ENCODE assay signal across 27 mouse cellular contexts in the genomic region with DNA sequence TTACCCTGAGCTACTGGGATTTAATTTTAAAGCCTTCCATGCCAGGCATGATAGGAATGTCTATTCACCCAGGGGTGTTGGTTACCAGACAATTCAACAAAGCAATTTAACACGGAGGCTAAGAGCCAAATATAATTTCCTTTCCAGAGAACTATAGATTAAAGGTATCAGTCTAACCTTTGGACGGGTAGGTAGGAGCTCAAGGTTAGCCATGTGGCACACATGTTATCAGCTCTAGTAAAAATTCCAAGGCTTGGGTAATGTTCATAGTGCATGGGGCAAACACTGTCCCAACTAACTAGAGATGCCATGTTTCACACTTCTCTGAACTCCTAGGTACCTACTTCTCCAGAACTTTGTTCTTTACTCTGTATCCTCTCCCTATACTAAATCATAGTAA. TPM values are rescaled to one million over a fixed set of nuclear protein-coding genes. Genes with fewer than 3 reads are reported as not detected.
A peak's percentile ranks its signal among the peaks of the same experiment; 100 is the strongest.
DNase-seq lines count a peak whose midpoint lies in the region; ATAC-seq and TF ChIP-seq lines count a peak whose summit lies in the region.
"Had no signal": no experiment of that assay in that cellular context is flagged by ENCODE, and none has a peak within 500 bp of the region (broad histone marks: within the 10 kb centered on the region; RNA-seq: fewer than 3 reads in every experiment).

No protein-coding gene starts in this region.

- 52% methylated on average over 2 of the region's 2 CpGs for WGBS in intestine, embryonic 15.5 days
- WGBS in intestine, postnatal 0 days, result 27% methylated on average over 2 of the region's 2 CpGs
- 60% methylated on average over 2 of the region's 2 CpGs for WGBS in stomach, embryonic 15.5 days
- 76% methylated on average over 2 of the region's 2 CpGs for WGBS in forebrain, embryonic 13.5 days

- ATAC-seq in intestine, embryonic 15.5 days, result peak; percentile 83
- peak; percentile 82 for ATAC-seq in intestine, postnatal 0 days
- ATAC-seq in stomach, embryonic 15.5 days (ENCODE audit: insufficient read depth, low FRiP score, low read depth), result no peak
- ATAC-seq in forebrain, embryonic 13.5 days, result no peak
- ATAC-seq: CD4-positive, CD25-positive, alpha-beta regulatory T cell, adult 4 months; forebrain, embryonic 14.5 days; forebrain, postnatal 0 days; hindbrain, embryonic 16.5 days had no signal

- intact Hi-C loops in left cerebral cortex, adult 2 months (cut with DNase I), result no loop called here

- no peak overlapping the region for H3K4me3 ChIP-seq in intestine, embryonic 15.5 days (replicated peaks)
- H3K4me3 ChIP-seq in intestine, postnatal 0 days (ENCODE audit: low read depth, low read length), result no peak overlapping the region
- no peak overlapping the region for H3K4me3 ChIP-seq in stomach, embryonic 15.5 days (replicated peaks)
- H3K4me3 ChIP-seq in left cerebral cortex, adult 2 months, result no peak overlapping the region
- no peak overlapping the region for H3K4me3 ChIP-seq in forebrain, embryonic 13.5 days
- H3K4me3 ChIP-seq: forebrain, embryonic 10.5 days; heart, embryonic 12.5 days; heart, embryonic 15.5 days; hindbrain, embryonic 10.5 days; hindbrain, embryonic 13.5 days had no signal

- no peak for TF ChIP-seq CTCF in intestine, postnatal 0 days (IDR thresholded peaks at IDR 0.05; ENCODE audit: low read depth)
- no peak for TF ChIP-seq CTCF in left cerebral cortex, adult 2 months (IDR thresholded peaks at IDR 0.05)

- H3K36me3 ChIP-seq in intestine, embryonic 15.5 days, result no peaks in the 10 kb centered on the region
- no peaks in the 10 kb centered on the region for H3K36me3 ChIP-seq in intestine, postnatal 0 days (ENCODE audit: control insufficient read depth, insufficient read depth)
- H3K36me3 ChIP-seq in stomach, embryonic 15.5 days, result no peaks in the 10 kb centered on the region
- no peaks in the 10 kb centered on the region for H3K36me3 ChIP-seq in forebrain, embryonic 13.5 days (ENCODE audit: poor library complexity, severe bottlenecking)
- H3K36me3 ChIP-seq: forebrain, embryonic 10.5 days; heart, embryonic 12.5 days; heart, embryonic 15.5 days; hindbrain, embryonic 10.5 days; hindbrain, embryonic 13.5 days had no signal

- no peak overlapping the region for H3K4me2 ChIP-seq in intestine, embryonic 15.5 days (replicated peaks)
- H3K4me2 ChIP-seq in intestine, postnatal 0 days (replicated peaks; ENCODE audit: low read depth), result peak overlapping the region; percentile 54
- no peak overlapping the region for H3K4me2 ChIP-seq in stomach, embryonic 15.5 days
- no peak overlapping the region for H3K4me2 ChIP-seq in forebrain, embryonic 13.5 days
- H3K4me2 ChIP-seq: heart, embryonic 12.5 days; heart, embryonic 15.5 days; hindbrain, embryonic 13.5 days had no signal

- H3K9ac ChIP-seq in intestine, embryonic 15.5 days, result no peak overlapping the region
- no peak overlapping the region for H3K9ac ChIP-seq in intestine, postnatal 0 days (ENCODE audit: low read depth, low read length)
- no peak overlapping the region for H3K9ac ChIP-seq in stomach, embryonic 15.5 days
- H3K9ac ChIP-seq in forebrain, embryonic 13.5 days, result no peak overlapping the region
- H3K9ac ChIP-seq: forebrain, postnatal 0 days; heart, embryonic 12.5 days; heart, embryonic 15.5 days; hindbrain, embryonic 13.5 days had no signal

- H3K27me3 ChIP-seq in intestine, embryonic 15.5 days (replicated peaks), result no peaks in the 10 kb centered on the region
- H3K27me3 ChIP-seq in intestine, postnatal 0 days (replicated peaks; ENCODE audit: control insufficient read depth, insufficient read depth, low read length), result no peaks in the 10 kb centered on the region
- no peaks in the 10 kb centered on the region for H3K27me3 ChIP-seq in stomach, embryonic 15.5 days (replicated peaks)
- H3K27me3 ChIP-seq in forebrain, embryonic 13.5 days, result no peaks in the 10 kb centered on the region
- H3K27me3 ChIP-seq: heart, embryonic 12.5 days; heart, embryonic 15.5 days; hindbrain, embryonic 13.5 days had no signal

- no peaks in the 10 kb centered on the region for H3K9me3 ChIP-seq in intestine, embryonic 15.5 days
- H3K9me3 ChIP-seq in intestine, postnatal 0 days (ENCODE audit: control insufficient read depth), result no peaks in the 10 kb centered on the region
- no peaks in the 10 kb centered on the region for H3K9me3 ChIP-seq in stomach, embryonic 15.5 days
- H3K9me3 ChIP-seq in forebrain, embryonic 13.5 days (replicated peaks), result no peaks in the 10 kb centered on the region
- H3K9me3 ChIP-seq: forebrain, embryonic 10.5 days; heart, embryonic 12.5 days; heart, embryonic 15.5 days; hindbrain, embryonic 10.5 days; hindbrain, embryonic 13.5 days had no signal

- H3K27ac ChIP-seq in intestine, embryonic 15.5 days, result peak overlapping the region; percentile 78
- H3K27ac ChIP-seq in intestine, postnatal 0 days (ENCODE audit: low read depth, low read length), result peak overlapping the region; percentile 95
- 0 out of 2 replicates have a peak overlapping the region, but pooled peaks have one; percentile 6 for H3K27ac ChIP-seq in stomach, embryonic 15.5 days
- H3K27ac ChIP-seq in left cerebral cortex, adult 2 months, result no peak overlapping the region
- no peak overlapping the region for H3K27ac ChIP-seq in forebrain, embryonic 13.5 days
- H3K27ac ChIP-seq: forebrain, embryonic 10.5 days; heart, embryonic 15.5 days; hindbrain, embryonic 10.5 days; hindbrain, embryonic 13.5 days had no signal

- H3K4me1 ChIP-seq in intestine, embryonic 15.5 days (replicated peaks), result no peaks in the 10 kb centered on the region
- peaks cover 5% of the 10 kb centered on the region; the same call in 1 of the 2 replicates for H3K4me1 ChIP-seq in intestine, postnatal 0 days (replicated peaks; ENCODE audit: control insufficient read depth, insufficient read depth, low read length)
- H3K4me1 ChIP-seq in stomach, embryonic 15.5 days, result no peaks in the 10 kb centered on the region
- no peaks in the 10 kb centered on the region for H3K4me1 ChIP-seq in forebrain, embryonic 13.5 days
- H3K4me1 ChIP-seq: forebrain, embryonic 10.5 days; heart, embryonic 15.5 days; hindbrain, embryonic 13.5 days had no signal

- no peak for DNase-seq in kidney, postnatal 14 days
- DNase-seq in left cerebral cortex, adult 2 months (ENCODE audit: extremely low spot score in 1 of 2, low spot score in 2 of 2), result no peak
- DNase-seq: adrenal gland, adult 2 months; adrenal gland, postnatal 14 days; cerebellum, adult 11-12 months; cerebellum, adult 9-10 months; cerebellum, postnatal 14 days; forebrain, postnatal 0 days; gastrocnemius, postnatal 25 days; heart, adult 18-20 months; heart, postnatal 10 days; heart, postnatal 36 days had no signal

RNA-seq across cellular contexts. Expression of gene Slamf9, which starts 13.6 kb away (rescaled TPM):
- 2.2 and 2.5 TPM in 2 replicates for polyA plus RNA-seq in intestine, embryonic 15.5 days (2015; fragmentation: Nextera tagmentation; extraction: Ambion mirVana)
- polyA plus RNA-seq in intestine, postnatal 0 days (2015; fragmentation: Nextera tagmentation; extraction: Ambion mirVana), result 1.8 and 2.1 TPM in 2 replicates
- 0.79 and 1.0 TPM in 2 replicates for polyA plus RNA-seq in stomach, embryonic 15.5 days (2015; fragmentation: Nextera tagmentation; extraction: Ambion mirVana)
- total RNA-seq in left cerebral cortex, adult 2 months (2021), result under 1 TPM; 0.70 to 0.79 TPM
- polyA plus RNA-seq in forebrain, embryonic 13.5 days (2015; fragmentation: Nextera tagmentation; extraction: Ambion mirVana), result 0.21 and 0.23 TPM in 2 replicates
- total RNA-seq: gastrocnemius, adult 8-10 months; MEL had no signal
- polyA plus RNA-seq: CD4-positive, CD25-positive, alpha-beta regulatory T cell, adult 4 months; forebrain, embryonic 10.5 days; hindbrain, embryonic 10.5 days; hindbrain, embryonic 13.5 days had no signal

RNA-seq across cellular contexts. Expression of gene Igsf9, which starts 20.0 kb away (rescaled TPM):
- 68.7 and 77.8 TPM in 2 replicates for polyA plus RNA-seq in intestine, embryonic 15.5 days (2015; fragmentation: Nextera tagmentation; extraction: Ambion mirVana)
- polyA plus RNA-seq in intestine, postnatal 0 days (2015; fragmentation: Nextera tagmentation; extraction: Ambion mirVana), result 73.4 and 93.7 TPM in 2 replicates
- polyA plus RNA-seq in stomach, embryonic 15.5 days (2015; fragmentation: Nextera tagmentation; extraction: Ambion mirVana), result 49.0 and 50.1 TPM in 2 replicates
- total RNA-seq in left cerebral cortex, adult 2 months (2021), result 10 to 100 TPM; 12.5 to 12.8 TPM
- polyA plus RNA-seq in forebrain, embryonic 13.5 days (2015; fragmentation: Nextera tagmentation; extraction: Ambion mirVana), result 78.7 and 90.7 TPM in 2 replicates

RNA-seq across cellular contexts. Expression of gene Tagln2, which starts 38.2 kb away (rescaled TPM):
- 388 and 395 TPM in 2 replicates for polyA plus RNA-seq in intestine, embryonic 15.5 days (2015; fragmentation: Nextera tagmentation; extraction: Ambion mirVana)
- polyA plus RNA-seq in intestine, postnatal 0 days (2015; fragmentation: Nextera tagmentation; extraction: Ambion mirVana), result 339 and 374 TPM in 2 replicates
- polyA plus RNA-seq in stomach, embryonic 15.5 days (2015; fragmentation: Nextera tagmentation; extraction: Ambion mirVana), result 341 and 366 TPM in 2 replicates
- 10 to 100 TPM in 1 of 2 experiments, 1 to 10 TPM in 1; 9.3 to 12.4 TPM for total RNA-seq in left cerebral cortex, adult 2 months (2021)
- 52.9 and 55.8 TPM in 2 replicates for polyA plus RNA-seq in forebrain, embryonic 13.5 days (2015; fragmentation: Nextera tagmentation; extraction: Ambion mirVana)

RNA-seq across cellular contexts. Expression of gene Cfap45, which starts 59.0 kb away (rescaled TPM):
- 1.1 and 1.2 TPM in 2 replicates for polyA plus RNA-seq in intestine, embryonic 15.5 days (2015; fragmentation: Nextera tagmentation; extraction: Ambion mirVana)
- polyA plus RNA-seq in intestine, postnatal 0 days (2015; fragmentation: Nextera tagmentation; extraction: Ambion mirVana), result 0.77 and 1.3 TPM in 2 replicates
- 2.4 TPM in 2 replicates for polyA plus RNA-seq in stomach, embryonic 15.5 days (2015; fragmentation: Nextera tagmentation; extraction: Ambion mirVana)
- 1 to 10 TPM; 4.5 to 5.2 TPM for total RNA-seq in left cerebral cortex, adult 2 months (2021)
- polyA plus RNA-seq in forebrain, embryonic 13.5 days (2015; fragmentation: Nextera tagmentation; extraction: Ambion mirVana), result 1.4 and 2.2 TPM in 2 replicates
- total RNA-seq: gastrocnemius, adult 8-10 months; gastrocnemius, postnatal 25 days; MEL had no signal
- polyA plus RNA-seq: C2C12 had no signal

Comparison
In these comparisons a context has a peak if more than half of its experiments do, and no peak if none do; other contexts are left out.
1. ATAC-seq: peak in intestine, embryonic 15.5 days (single experiment) and intestine, postnatal 0 days (single experiment); none in stomach, embryonic 15.5 days (single experiment) and forebrain, embryonic 13.5 days (single experiment).
2. H3K27ac ChIP-seq: peak in intestine, embryonic 15.5 days (single experiment), intestine, postnatal 0 days (single experiment) and stomach, embryonic 15.5 days (single experiment); none in left cerebral cortex, adult 2 months (single experiment) and forebrain, embryonic 13.5 days (single experiment).